Mouse (Mus musculus): ENCODE measurements around the gene Klf5. TPM values are rescaled to one million over a fixed set of nuclear protein-coding genes. Genes with fewer than 3 reads are reported as not detected.

The Klf5 gene
- polyA plus RNA-seq, 1 experiment from 2014 or later, result 3.2 TPM

DNA sequence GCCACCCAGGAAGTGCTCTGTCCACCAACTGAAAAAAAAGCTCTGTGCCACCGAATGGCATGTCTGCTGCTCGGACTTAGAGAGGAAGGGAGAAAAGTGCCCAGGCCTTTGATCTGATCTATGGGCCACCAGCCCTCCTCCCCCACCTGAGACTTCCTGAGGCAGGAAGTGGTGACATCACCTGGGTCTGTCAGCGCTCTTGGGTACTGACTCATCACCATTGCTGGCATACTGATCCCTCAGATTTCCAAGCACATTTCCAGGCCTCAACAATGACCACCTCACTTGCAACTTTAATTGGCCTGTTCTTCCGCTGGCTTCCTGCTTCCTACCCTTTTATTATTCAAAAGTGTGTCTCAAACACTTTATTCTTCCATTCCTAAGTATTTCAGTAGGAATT is 26.0 kb downstream of the Klf5 start:
- ATAC-seq, result no peak
- H3K27ac ChIP-seq (ENCODE audit: low read depth, low read length), result no peak overlapping the region
- WGBS, result 84% methylated on average over 4 of the region's 4 CpGs
- no peaks in the 10 kb centered on the region for H3K36me3 ChIP-seq (ENCODE audit: control insufficient read depth, insufficient read depth, low read length)
- H3K27me3 ChIP-seq (replicated peaks; ENCODE audit: control insufficient read depth, insufficient read depth, low read length), result no peaks in the 10 kb centered on the region
- no peaks in the 10 kb centered on the region for H3K4me1 ChIP-seq (ENCODE audit: control insufficient read depth, insufficient read depth, low read depth, low read length)
- H3K9ac ChIP-seq (ENCODE audit: low read depth, low read length), result no peak overlapping the region
- H3K9me3 ChIP-seq (ENCODE audit: control insufficient read depth, low read length), result no peaks in the 10 kb centered on the region
- H3K4me3 ChIP-seq (ENCODE audit: low read length), result no peak overlapping the region
- no peak overlapping the region for H3K4me2 ChIP-seq (ENCODE audit: low read length)

DNA sequence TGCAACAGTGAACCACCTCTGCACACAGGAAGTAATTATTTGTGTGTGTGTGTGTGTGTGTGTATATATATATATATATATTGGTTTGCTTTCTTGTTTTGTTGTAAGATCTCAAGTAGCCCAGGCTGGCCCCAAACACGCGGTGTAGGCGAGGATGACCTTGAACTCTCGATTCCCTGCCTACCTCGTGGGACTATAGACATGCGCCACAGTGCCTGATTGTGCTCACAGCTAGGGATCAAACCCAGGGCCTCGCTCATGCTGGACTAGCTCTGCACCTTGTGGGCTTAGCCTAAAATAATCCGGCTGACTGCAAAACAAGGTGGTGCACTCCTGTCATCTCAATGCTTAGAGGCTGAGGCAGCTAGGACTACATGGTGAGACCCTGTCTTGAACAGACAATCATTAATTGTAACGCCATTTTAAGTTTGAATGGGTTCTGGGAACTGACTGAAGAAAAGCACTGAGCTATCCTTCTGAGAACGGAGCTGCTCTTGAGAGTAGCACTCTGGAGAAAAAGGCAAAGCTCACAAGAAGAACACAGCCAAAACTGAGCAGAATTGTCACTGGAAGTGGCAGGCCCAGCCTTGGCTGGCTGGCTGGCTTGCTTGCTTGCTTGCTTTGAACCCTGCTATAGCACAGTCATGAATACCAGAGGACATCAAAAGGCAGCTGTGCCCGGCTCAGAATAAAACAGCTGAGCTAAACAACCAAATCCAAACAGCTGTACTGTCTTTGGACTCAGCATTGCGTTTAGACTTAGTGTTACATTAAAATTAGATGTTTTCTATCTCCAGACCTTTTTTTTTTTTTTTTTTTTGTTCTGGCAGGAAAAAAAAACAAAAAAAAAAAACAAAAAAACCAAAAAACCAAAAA is 27.3 kb downstream of the Klf5 start:
- Histone ChIP-seq H3K27ac (ENCODE audit: low read depth, low read length) (no peak overlapping the region), H3K9ac (ENCODE audit: low read depth, low read length) (no peak overlapping the region), H3K36me3 (ENCODE audit: control insufficient read depth, insufficient read depth, low read length) (no peaks in the 10 kb centered on the region), H3K4me1 (ENCODE audit: control insufficient read depth, insufficient read depth, low read depth, low read length) (no peaks in the 10 kb centered on the region), H3K4me2 (ENCODE audit: low read length) (no peak overlapping the region), H3K9me3 (ENCODE audit: control insufficient read depth, low read length) (no peaks in the 10 kb centered on the region), H3K27me3 (replicated peaks; ENCODE audit: control insufficient read depth, insufficient read depth, low read length) (no peaks in the 10 kb centered on the region), H3K4me3 (ENCODE audit: low read length) (no peak overlapping the region)
- no peak for ATAC-seq
- 80% methylated on average over 12 of the region's 12 CpGs for WGBS

DNA sequence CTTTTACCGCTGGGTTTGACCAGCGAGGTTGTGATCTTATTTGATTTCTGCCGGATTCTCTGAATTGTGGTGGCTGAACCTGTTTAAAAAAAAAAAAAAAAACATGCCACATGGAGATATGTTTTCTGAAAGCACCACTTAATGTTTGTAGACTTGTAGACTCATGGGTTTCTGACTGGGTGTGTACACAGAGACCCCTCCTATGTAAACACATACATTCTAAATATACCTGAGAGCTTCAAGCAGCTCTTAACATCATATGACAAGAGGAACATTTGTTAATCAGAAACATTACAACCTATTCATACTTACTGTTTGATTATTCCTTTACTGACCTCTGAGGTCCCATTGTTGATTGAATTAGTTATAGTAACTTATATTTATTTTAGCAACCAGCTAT is 38.1 kb downstream of the Klf5 start:
- Histone ChIP-seq H3K36me3 (ENCODE audit: control insufficient read depth, insufficient read depth, low read length) (no peaks in the 10 kb centered on the region), H3K27ac (ENCODE audit: low read depth, low read length) (no peak overlapping the region), H3K4me3 (ENCODE audit: low read length) (no peak overlapping the region), H3K9ac (ENCODE audit: low read depth, low read length) (no peak overlapping the region), H3K27me3 (replicated peaks; ENCODE audit: control insufficient read depth, insufficient read depth, low read length) (no peaks in the 10 kb centered on the region), H3K4me1 (ENCODE audit: control insufficient read depth, insufficient read depth, low read depth, low read length) (no peaks in the 10 kb centered on the region; the same call in 1 of the 2 replicates), H3K9me3 (ENCODE audit: control insufficient read depth, low read length) (no peaks in the 10 kb centered on the region), H3K4me2 (ENCODE audit: low read length) (no peak overlapping the region)
- no peak for ATAC-seq
- WGBS, result 90% methylated on average over 3 of the region's 3 CpGs

- peak overlapping the region; percentile 10; the same call in 1 of the 2 replicates for H3K4me2 ChIP-seq (ENCODE audit: low read length)
- no peaks in the 10 kb centered on the region for H3K36me3 ChIP-seq (ENCODE audit: control insufficient read depth, insufficient read depth, low read length)
- 33% methylated on average over 8 of the region's 8 CpGs for WGBS
- H3K9me3 ChIP-seq (ENCODE audit: control insufficient read depth, low read length), result no peaks in the 10 kb centered on the region
- H3K27me3 ChIP-seq (replicated peaks; ENCODE audit: control insufficient read depth, insufficient read depth, low read length), result no peaks in the 10 kb centered on the region
- H3K4me3 ChIP-seq (ENCODE audit: low read length), result no peak overlapping the region
- H3K27ac ChIP-seq (ENCODE audit: low read depth, low read length), result no peak overlapping the region
- H3K4me1 ChIP-seq (ENCODE audit: control insufficient read depth, insufficient read depth, low read depth, low read length), result no peaks in the 10 kb centered on the region; the same call in 1 of the 2 replicates
- no peak overlapping the region for H3K9ac ChIP-seq (ENCODE audit: low read depth, low read length)
- ATAC-seq, result no peak
These were observed 40.5 kb downstream of the Klf5 start for GRCm38 (mm10) chr14:99339021-99339420.

- Histone ChIP-seq H3K4me1 (ENCODE audit: control insufficient read depth, insufficient read depth, low read depth, low read length) (no peaks in the 10 kb centered on the region; the same call in 1 of the 2 replicates), H3K27me3 (replicated peaks; ENCODE audit: control insufficient read depth, insufficient read depth, low read length) (no peaks in the 10 kb centered on the region), H3K4me3 (ENCODE audit: low read length) (no peak overlapping the region), H3K9me3 (ENCODE audit: control insufficient read depth, low read length) (no peaks in the 10 kb centered on the region), H3K4me2 (ENCODE audit: low read length) (no peak overlapping the region), H3K36me3 (ENCODE audit: control insufficient read depth, insufficient read depth, low read length) (no peaks in the 10 kb centered on the region), H3K9ac (ENCODE audit: low read depth, low read length) (no peak overlapping the region), H3K27ac (ENCODE audit: low read depth, low read length) (no peak overlapping the region)
- no peak for ATAC-seq
- 14% methylated on average over 9 of the region's 9 CpGs for WGBS
These were observed 41.4 kb downstream of the Klf5 start for GRCm38 (mm10) chr14:99339681-99340522.

DNA sequence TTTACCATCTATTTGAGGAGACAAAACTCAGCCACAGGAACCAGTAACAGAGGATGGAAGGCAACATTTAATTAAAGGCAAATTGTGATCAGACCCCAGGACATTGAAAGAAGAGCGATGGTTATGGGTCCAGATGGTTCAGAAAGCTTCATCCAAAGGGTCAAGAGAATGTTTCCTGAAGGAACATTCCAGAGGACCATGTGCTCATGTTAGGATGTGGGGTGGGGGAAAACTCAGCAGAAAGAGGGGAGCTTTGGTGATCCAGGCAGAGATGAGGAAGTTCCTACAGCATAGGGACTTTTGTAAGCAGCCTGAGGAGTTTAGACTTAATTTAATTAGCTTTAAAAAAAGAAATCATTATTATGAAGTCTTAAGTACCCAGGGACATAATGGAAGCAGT is 42.2 kb downstream of the Klf5 start:
- H3K27ac ChIP-seq (ENCODE audit: low read depth, low read length), result no peak overlapping the region
- H3K27me3 ChIP-seq (replicated peaks; ENCODE audit: control insufficient read depth, insufficient read depth, low read length), result no peaks in the 10 kb centered on the region
- H3K4me2 ChIP-seq (ENCODE audit: low read length), result no peak overlapping the region
- H3K4me1 ChIP-seq (ENCODE audit: control insufficient read depth, insufficient read depth, low read depth, low read length), result no peaks in the 10 kb centered on the region; the same call in 1 of the 2 replicates
- 82% methylated on average over 1 of the region's 1 CpGs for WGBS
- no peak overlapping the region for H3K4me3 ChIP-seq (ENCODE audit: low read length)
- ATAC-seq, result no peak
- no peaks in the 10 kb centered on the region for H3K36me3 ChIP-seq (ENCODE audit: control insufficient read depth, insufficient read depth, low read length)
- no peaks in the 10 kb centered on the region for H3K9me3 ChIP-seq (ENCODE audit: control insufficient read depth, low read length)
- no peak overlapping the region for H3K9ac ChIP-seq (ENCODE audit: low read depth, low read length)

DNA sequence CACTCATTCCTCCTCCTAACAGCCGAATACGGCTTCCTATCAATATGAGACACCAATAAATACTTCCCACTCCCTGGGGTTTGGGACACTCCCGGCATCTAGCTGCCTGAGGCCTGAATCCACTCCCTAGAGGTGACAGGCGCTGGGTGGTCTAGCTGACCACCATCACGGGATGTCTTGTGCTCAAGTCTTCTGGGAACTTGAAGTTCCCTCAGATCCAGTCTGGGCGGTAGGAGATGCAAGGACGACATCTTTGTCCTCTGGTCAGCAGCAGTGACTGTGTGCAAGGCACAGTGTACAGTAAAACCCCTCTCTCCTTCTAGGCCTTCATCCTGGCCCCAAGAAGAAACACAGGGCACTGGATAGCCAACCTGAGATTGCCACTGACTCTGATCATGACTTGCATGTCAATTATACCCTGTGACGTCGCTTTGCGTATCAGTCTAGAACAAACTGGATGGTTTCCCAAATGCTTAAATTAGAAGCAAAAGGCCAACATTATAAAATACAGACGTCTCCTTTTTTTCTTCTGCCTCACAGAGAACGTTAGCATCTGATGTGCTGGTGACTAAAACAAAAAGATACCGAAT is 49.8 kb downstream of the Klf5 start:
- no peaks in the 10 kb centered on the region for H3K4me1 ChIP-seq (ENCODE audit: control insufficient read depth, insufficient read depth, low read depth, low read length)

GRCm38 (mm10) chr14:99349606-99350005 is 51.1 kb downstream of the Klf5 start:
- no peaks in the 10 kb centered on the region for H3K27me3 ChIP-seq (replicated peaks; ENCODE audit: control insufficient read depth, insufficient read depth, low read length)

More for the DNA sequence above, 49.8 kb downstream of the Klf5 start:
- ATAC-seq, result no peak
- Histone ChIP-seq H3K4me2 (ENCODE audit: low read length) (no peak overlapping the region), H3K9ac (ENCODE audit: low read depth, low read length) (no peak overlapping the region), H3K36me3 (ENCODE audit: control insufficient read depth, insufficient read depth, low read length) (no peaks in the 10 kb centered on the region), H3K27me3 (replicated peaks; ENCODE audit: control insufficient read depth, insufficient read depth, low read length) (no peaks in the 10 kb centered on the region), H3K27ac (ENCODE audit: low read depth, low read length) (no peak overlapping the region), H3K4me3 (ENCODE audit: low read length) (no peak overlapping the region), H3K9me3 (ENCODE audit: control insufficient read depth, low read length) (no peaks in the 10 kb centered on the region)
- WGBS, result 67% methylated on average over 13 of the region's 13 CpGs

DNA sequence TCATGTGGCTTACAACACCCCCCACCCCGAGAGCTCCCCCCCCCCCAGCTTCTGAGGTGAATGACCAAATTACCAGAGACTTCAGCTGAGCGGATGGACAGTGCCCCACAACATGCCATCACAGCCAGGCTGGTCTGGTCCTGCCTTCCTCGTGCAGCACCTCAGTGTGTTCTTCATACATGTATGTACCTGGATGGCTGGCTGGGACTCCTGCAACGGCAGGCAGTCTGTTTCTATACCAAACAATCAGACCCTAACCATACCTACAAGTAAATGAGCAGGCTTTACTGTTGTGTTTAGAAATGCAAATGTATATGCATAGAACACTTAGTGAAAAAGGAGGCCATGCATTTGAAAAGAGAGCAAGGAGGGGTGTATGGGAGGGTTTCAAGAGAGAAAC is 54.5 kb downstream of the Klf5 start:
- ATAC-seq, result no peak
- H3K36me3 ChIP-seq (ENCODE audit: control insufficient read depth, insufficient read depth, low read length), result no peaks in the 10 kb centered on the region
- no peaks in the 10 kb centered on the region for H3K4me1 ChIP-seq (ENCODE audit: control insufficient read depth, insufficient read depth, low read depth, low read length)
- no peak overlapping the region for H3K9ac ChIP-seq (ENCODE audit: low read depth, low read length)
- no peak overlapping the region for H3K4me2 ChIP-seq (ENCODE audit: low read length)
- no peak overlapping the region for H3K4me3 ChIP-seq (ENCODE audit: low read length)
- no peaks in the 10 kb centered on the region for H3K9me3 ChIP-seq (ENCODE audit: control insufficient read depth, low read length)
- WGBS, result 63% methylated on average over 4 of the region's 4 CpGs
- no peaks in the 10 kb centered on the region for H3K27me3 ChIP-seq (replicated peaks; ENCODE audit: control insufficient read depth, insufficient read depth, low read length)
- no peak overlapping the region for H3K27ac ChIP-seq (ENCODE audit: low read depth, low read length)

More at GRCm38 (mm10) chr14:99349606-99350005, 51.1 kb downstream of the Klf5 start:
- Histone ChIP-seq H3K36me3 (ENCODE audit: control insufficient read depth, insufficient read depth, low read length) (no peaks in the 10 kb centered on the region), H3K4me2 (ENCODE audit: low read length) (no peak overlapping the region), H3K27ac (ENCODE audit: low read depth, low read length) (no peak overlapping the region), H3K4me3 (ENCODE audit: low read length) (no peak overlapping the region), H3K9me3 (ENCODE audit: control insufficient read depth, low read length) (no peaks in the 10 kb centered on the region), H3K9ac (ENCODE audit: low read depth, low read length) (no peak overlapping the region), H3K4me1 (ENCODE audit: control insufficient read depth, insufficient read depth, low read depth, low read length) (no peaks in the 10 kb centered on the region)
- WGBS, result 82% methylated on average over 6 of the region's 6 CpGs
- ATAC-seq, result no peak
